Mouse (Mus musculus): ENCODE results near the gene Ptprt.

Ptprt gene

DNA sequence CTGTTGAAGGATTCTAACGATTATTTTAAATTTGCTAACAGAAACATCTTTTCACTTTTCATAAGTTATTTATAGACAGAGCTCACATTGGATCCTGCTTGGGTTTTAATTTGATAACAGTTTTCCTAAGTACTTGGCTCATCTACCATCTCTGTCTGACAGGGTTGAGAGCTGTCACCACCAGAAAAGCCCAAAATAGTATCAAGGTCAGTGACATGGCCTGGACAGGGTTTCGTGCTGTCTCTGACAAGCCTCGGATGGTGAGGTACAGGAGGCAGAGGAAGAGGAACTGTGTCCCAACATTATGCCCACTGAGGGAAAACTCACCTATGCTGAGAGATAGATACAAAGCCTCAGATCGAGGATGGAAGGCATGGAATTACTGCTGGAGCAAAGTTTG is 79.3 kb downstream of the Ptprt start:
- DNase-seq, result no peak

DNA sequence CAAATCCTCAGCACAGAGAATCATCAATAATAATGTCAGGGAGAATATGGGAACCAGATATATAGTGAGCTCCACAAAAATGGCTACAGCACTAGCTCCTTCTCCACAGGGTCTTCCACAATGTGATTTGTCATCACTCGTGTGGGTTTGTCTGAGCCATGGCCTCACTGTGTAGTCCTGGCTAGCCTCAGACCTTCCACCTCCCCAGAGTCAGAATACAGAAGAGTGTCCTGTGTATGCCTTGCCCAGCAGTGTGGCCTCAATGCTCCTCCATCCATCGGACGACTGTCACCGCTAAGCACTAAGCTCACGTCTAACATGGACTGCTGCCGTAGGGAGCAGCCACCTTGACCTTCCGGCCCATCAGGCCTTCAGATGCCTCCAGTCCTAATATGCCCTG is 83.1 kb downstream of the Ptprt start:
- DNase-seq, result no peak

DNA sequence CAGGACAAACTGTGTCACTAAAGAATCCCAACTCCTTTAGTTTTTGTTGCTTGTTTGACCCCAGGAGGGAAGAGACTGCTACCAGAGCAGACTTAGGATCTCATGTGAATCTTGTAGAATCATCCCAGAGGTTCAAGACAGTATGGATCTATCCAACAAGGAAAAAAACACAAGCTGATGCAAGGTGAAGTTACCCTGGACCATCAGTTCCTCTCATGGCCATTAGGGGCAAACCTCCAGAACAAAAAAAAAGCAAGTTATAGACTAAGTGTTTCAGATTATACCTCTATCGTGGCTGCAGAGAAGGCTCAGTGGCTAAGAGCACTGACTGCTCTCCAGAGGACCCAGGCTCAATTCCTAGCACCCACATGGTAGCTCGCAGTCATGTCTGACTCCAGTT is 88.1 kb downstream of the Ptprt start:
- DNase-seq, result no peak

DNA sequence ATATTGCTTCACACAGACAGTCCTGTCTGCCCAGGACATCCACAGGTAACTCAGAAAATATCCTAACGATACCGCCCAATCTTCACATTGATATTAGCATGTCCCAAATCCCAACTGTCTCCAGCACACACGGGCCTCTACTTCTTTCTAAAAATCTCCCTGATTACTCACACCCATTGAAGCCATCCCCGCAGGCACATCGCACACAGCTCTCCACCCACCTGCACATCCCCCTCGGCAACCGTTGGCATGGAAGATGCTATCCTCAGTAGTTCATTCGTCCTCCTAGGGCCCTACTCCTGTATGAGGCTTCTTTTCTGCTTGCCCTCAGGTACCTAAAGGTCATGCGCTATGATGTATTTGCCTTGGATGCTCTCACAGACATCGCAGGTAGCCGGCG is 89.9 kb downstream of the Ptprt start:
- DNase-seq, result no peak

DNA sequence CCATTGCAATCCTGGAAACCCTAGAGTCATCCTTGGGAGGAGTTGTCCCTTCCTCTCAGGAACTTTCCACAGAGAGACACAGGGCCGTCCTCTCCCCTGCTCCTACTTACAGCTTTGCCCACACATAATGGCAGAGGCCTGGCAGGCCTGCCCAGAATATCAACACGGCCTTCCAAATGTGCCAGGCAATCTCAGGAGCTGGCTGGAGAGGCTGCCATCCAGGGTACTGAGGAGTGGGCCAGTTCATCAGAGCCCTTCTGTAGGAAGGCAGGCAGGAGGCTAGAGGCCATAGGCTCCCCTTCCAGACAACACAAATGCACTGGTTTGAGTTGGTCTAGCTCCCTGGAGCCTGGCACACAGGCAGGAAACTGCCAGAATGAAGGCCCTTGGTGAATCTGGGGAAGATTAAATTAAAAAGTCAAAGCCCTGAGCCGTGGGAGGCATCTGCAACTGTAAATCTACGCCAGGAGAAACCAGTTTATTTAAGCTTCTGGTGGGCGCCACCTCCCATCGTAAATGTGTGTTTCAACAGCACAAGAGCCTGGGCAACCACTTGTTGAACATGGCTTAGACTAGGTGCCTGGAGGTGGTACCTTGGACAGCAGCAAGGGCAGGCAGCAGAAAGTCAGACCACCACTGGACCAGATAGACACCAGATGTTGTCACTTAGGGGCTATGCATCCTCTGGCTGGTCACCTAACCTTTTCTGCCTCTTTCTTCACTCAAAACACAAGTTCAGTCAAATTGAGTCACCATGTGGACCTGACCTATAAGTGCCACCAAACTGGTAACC is 92.4 kb downstream of the Ptprt start:
- DNase-seq, result no peak

DNA sequence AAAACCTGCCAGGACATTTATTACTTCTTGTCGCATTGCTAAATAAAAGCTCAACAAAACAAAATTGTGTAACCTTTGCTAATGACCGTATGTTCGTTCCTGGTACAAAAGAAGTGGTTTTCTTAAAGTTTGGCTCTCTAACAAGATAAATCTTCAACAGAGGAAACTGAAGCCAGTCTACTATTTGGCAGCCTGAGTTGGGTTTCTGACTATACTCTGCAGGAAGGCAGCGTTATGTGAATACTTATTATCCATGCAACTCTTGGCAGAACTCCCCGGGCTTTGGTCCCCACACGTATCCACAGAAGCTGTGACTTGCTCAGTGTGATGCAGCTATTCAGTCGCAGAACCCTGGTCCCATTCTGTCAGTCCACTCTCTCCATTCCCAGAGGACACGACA is 112.6 kb downstream of the Ptprt start:
- no peak for DNase-seq

DNA sequence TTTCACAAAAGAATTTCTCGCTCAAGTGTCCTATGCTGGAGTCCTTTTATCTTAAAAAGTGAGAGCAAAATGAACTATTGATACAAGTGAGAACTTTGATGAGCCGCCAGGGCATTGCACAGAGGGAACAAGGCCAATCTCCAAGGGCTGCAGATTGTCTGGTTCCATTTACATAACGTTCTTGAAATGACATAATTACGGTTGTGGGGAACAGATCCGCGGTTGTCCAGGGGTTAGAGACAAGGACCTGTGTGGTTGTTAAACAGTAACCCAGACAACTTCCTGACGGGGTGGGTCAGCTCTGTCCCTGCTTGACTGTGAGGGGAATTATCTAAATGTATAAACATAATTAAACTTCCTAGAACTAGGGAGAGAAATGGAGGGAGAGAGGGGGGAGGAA is 129.3 kb downstream of the Ptprt start:
- no peak for DNase-seq

DNA sequence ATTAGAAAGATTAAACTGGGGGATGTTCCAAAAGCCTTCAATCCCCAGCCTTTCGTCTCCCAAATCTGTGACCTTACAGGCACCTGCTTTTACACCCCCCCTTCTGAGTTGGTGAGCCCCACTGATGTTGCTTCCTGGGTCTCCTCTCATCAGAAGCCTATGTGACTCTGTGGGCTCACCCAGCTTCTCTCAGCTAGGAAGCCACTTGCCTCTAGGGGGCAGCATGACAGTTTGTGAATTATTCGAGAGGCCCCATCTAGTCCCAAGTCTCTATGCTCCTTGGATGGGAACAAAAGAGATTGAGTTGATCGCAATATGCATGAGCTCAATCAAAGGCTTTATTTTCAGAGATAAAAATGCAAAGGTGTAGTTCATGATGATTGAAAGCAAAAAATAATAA is 132.0 kb downstream of the Ptprt start:
- DNase-seq, result no peak

DNA sequence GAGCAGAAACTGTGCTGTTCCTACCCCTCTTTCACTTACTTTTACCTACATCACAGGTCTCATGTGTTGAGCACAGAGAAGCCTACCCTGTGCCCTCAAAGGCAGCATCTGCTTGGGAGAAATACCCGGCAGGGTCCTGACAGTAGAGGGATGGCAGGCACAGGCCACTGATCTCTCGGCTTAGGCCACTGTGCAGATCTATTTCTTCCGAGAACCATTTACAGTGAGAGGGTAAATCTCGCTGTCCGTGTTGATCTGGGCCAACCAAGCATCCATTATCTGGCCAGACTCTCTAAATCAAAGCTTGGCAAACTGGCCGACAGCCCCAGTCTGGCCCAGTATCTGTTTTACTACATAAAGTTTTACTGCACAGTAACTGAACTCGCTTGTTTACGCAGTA is 145.0 kb downstream of the Ptprt start:
- DNase-seq, result no peak

DNA sequence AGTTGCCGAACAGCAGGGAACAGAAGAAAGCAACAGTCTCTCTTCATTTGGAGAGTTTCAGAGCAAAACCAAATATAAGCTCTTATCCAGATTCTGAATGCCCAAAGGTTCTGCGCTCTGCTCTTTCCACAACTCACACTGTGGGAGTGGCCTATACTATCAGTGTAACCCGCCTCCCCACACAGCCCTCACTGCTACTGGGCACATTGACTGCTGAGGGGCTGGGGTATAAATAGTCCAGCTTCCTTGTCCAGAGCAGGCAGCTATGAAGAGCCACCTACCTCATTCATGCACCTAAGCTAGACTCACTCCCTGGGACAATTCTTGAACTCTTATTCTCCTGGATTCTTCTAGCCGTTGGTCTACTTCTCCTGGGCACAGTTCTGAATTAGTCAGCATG is 147.9 kb downstream of the Ptprt start:
- DNase-seq, result no peak

DNA sequence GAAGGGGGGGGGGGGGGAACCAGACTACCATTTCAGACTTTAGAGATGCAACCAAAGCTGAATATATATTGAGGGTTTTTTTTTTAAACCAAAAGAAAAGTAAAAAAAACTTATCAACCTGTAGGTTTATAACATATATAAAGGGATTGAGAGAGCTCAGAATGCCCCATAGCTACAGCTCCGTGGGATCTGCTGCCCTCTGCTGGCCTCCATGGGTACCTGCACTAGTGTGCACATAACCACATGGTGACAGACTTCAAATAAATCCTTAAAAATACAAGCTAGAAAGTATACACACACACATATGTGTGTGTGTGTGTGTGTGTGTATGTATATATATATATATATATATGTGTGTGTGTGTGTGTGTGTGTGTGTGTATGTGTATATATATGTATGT is 148.9 kb downstream of the Ptprt start:
- no peak for DNase-seq

DNA sequence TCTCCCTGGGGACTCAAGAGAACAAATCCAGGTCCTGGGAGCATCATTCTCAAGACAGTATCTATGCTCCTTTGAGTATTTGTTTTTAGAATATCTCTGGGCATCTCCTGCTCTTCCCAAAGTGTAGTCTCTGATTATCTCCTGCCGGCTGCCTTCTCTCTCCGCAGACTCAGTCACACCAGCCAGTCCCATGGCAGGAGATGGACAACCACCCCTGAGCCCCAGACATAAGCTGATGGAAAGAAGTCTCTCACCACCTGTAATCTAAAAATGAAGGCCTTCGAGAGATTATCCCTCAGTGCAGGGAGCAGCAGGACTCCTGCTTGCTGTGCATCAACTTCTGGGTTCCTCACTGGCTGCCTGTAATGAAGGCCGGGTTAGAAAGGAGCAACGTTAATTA is 151.9 kb downstream of the Ptprt start:
- DNase-seq, result no peak

DNA sequence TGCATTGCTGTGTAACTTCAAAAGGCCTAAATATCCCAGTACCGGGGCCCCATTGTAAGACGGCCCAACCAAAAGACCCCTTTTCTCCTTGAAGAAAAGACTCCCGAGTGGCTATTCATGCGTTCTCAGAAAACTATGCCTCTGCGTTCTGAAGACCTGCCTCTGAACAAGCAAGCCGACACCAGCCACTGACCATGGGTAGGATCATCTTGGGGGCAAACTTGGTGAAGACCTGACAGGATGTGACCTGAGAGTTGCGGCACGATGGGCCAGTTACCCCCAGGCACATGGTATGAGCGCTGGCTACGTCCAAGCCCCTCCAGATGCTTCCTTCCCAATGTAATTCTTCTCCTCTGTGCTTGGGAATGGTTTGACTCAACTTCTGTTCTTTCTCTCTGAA is 153.3 kb downstream of the Ptprt start:
- DNase-seq, result no peak

DNA sequence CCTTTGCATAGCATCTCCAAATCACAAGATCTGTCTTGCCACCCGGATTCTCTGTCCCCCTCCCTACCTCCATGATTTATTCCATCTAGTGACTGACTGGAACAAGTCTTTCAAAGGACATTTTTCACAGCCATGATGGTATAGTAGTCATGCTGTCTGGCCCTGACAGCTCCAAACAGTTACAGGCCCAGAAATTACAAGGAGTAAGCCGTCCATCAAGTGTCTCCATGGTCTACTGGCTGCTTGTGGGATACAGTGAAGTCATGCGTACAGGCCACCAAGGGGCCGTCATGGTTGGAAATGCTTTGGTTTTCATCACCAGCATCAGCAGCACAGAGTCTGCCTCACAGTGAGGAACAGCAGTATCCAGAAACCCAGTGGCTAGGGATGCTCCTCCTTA is 156.1 kb downstream of the Ptprt start:
- no peak for DNase-seq

DNA sequence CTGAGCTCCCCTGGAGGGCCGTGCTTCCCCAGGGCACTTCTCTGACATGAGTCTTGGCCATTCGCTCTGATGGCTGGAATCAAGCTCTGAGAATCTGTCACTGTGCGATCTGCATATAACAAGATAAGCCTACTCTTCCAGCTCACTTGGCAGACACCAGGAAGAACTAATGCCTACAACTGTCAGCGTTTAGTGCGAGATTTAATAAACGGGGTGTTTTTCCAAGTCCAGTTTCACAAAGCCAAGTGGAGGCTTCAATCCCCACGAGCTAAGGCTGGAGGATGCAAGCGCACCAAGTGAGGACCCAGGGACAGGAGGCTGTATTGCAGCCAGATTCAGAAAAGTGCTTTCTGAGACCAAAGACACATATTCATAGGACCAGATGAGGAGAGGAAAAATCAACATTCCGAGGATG is 161.4 kb downstream of the Ptprt start:
- no peak for DNase-seq

DNA sequence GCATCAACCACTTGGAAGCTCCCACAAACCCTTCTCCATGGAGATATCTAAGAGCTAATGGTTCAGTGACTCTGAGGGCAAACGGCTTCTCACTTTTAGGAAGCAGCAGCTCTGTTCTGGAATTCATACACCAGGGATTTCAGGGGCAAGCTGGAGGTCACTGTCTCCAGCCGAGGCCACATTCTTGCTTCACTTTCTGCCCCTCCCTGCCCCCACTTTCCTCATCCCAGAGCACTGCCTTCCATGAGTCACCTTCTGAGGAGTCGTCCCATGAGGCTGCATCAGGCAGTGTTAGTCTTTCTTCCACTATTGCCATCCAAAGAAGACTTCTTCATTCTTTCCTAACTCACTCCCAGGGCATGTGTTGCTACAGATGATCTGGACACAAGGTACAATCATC is 162.8 kb downstream of the Ptprt start:
- DNase-seq, result no peak

DNA sequence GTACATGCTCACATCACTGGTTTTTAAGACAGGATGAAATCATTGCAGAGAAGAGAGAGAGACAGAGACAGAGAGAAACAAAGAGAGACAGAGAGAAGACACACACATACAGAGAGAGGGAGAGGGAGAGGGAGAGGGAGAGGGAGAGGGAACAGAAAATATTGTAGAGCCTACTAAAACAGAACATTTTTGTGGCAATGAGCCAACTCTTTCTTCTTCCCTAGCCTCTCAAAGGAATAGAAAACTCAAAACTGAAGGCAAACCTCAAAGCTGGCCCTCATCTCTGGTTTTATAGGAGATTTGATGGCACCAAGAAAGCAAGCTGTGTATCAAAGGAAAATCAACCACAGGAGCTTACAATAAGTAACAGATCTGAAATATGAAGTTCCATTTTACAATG is 176.9 kb downstream of the Ptprt start:
- DNase-seq, result no peak

DNA sequence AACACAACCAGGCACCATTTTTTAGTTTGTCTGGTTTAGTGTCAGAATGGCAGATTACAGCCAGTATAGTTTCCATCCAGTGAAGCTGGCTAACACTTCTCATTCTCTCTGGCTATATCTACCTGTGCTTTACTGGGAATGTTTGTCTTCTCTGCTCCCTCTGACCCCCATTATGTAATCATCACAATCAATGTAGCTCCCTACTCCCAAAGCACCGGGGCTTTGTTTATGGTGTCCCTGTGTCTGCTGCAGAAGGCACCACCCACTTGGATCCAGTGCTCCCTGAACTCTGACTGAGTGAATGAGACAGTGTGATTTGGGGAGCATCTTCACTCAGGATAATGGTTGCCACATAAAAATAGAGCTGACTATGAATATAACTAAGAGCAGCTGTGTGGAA is 217.8 kb downstream of the Ptprt start:
- DNase-seq, result no peak

DNA sequence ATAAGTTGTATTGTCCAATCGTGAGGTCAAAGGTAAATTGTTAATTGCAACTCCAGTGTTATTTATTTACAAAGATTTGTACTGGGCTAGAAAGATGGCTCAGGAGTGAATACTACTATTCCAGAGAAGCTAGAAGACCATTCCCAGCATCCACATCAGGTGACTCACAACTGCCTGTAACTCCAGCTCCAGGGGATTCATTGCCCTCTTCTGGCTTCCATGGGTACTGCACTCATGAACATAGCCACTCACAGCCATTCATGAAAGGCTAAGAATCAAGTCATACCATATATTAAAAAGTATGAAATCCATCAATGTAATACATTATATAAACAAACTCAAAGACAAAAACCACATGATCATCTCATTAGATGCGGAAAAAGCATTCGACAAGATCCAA is 224.3 kb downstream of the Ptprt start:
- DNase-seq, result no peak

DNA sequence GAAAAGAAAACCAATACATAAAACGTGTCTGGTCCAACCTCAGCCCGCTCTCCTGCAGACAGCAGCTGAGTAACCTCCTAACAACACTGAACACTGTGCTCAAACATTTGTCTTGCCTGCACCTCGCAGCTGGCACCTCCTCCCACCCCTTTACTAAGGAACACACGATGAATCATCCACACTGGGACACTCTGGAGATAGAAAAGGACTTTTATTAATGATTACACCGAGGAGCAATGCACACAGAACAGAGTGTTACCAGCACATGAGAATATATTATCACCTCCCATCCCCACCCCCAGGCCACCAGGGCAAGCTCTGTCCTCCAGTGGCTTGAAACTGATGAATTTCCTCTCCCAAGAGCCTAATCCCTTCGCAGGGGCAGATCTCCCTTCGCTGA is 230.8 kb downstream of the Ptprt start:
- no peak for DNase-seq

DNA sequence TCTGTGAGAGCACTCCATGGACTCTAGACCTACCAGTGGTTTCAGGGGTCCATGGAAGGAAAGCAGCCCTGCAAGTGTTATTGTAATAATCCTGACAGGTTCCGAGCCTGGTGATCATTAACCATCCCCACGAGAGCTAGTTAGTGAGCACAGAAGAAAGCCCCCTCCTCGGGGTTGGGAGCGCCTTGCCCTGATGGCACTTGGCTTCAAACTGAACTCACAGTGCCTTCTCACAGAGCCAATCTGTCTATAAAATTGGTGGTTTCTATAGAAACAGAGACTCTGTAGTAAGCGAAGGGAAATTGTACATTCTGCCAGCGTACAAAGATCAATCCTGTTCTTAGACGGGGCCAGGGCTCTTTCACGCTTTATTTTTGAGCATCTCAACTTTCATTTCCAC is 234.8 kb downstream of the Ptprt start:
- no peak for DNase-seq

DNA sequence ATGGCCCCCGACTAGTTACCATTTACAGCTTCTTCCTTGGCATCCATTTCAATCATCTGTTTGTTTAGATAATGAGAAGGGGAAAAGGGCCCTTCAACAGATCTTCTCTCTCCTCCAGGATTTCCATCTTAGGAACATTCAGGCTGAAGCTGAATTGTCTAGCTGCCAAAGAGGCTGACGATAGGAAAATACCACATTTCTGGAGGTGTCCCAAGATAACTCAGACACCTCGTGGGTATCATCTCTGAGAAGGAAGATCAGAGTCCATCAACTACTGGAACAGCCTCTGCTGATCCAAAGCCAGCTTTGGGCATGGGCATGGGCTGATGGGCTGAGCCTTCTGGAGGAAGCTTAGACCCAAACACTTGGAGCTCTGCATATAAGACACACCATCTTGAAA is 242.8 kb downstream of the Ptprt start:
- no peak for DNase-seq

DNA sequence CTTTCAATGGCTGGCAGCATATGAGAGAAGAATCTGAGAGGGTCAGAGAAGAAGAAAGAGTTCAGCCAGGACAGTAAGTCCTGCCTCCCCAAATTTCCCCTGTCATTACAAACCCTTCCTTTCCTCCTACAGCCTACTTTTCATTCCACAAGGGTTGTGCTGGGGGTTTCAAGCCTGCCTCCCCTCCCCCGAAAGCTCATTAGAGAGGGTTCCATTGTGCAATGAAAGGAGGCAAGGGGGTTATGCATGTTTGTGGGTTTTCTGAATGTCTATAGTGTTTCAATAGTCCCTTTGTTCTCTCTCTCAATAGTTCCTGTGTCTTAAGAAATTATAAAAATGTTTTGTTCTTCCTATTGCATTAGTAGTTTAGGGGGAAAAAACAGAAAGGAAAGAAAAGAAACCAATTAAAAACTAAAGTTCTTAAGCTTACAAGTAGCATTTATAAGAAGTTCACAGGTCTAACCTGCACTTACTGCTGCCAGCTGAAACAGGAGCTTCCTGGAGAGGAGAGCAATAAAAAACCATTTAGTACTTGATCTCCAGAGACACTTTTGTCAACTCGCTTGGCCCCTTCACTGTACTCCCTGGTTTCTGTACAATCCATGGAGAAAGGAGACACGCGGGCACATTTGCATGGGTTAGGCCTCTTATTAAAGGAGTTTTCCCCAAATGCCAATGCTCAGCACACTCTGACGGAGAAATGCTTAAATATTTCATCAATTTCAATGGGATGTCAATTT is 247.7 kb downstream of the Ptprt start:
- DNase-seq, result no peak

DNA sequence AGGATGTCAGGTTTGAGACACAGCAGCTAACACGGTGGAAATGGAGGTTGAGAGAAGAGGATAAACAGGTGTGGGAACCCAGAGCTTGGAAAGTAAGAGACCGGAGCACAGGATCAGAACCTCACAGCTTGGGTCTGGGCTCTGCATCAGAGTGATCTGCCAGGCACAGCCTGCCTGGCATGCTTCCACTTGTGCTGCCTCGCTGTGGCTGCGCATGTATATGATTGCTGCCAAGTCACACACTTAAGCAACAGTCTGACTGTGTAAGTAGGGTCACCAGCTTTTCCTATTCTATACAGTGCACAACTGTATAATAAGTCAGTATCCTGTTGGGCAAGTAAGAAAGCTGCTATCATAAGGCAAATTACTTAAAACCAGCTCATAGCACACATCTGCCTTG is 249.9 kb downstream of the Ptprt start:
- no peak for DNase-seq

DNA sequence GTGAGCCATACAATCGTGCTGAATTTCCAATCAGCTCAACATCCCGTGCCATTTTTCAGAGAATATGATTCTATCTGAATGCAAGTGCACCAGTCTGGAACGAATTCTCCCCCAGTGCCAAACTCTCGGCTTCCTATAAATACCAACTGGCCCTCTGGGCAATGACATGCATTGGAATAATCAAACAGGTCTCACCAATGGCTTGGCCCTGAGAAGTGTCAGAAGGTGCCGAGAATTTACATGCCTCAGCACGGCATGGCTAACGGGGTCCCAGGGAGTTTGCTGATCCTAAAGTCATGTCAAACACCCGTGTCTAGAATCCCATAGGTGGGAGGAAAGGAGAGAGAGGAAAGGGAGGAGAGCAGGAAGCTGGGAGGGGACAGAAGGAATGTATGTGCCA is 251.7 kb downstream of the Ptprt start:
- no peak for DNase-seq

All from thymus, postnatal 36 days (tissue).